Mouse (Mus musculus) E14TG2a.4 (cell line): ENCODE results near the gene Cdk11b.
"Not testable (repeated sequence)": the region's sequence is repeated elsewhere in the genome, so short reads cannot be mapped to it uniquely, and the experiment has no call there.

Experiments used
- H3K27me3 ChIP-seq: 2 replicates; pipeline ENCODE4 v1.6.1; 2014; ENCODE audit warnings: low read length, control low read depth; ENCODE audit not compliant: insufficient read depth
- H3K36me3 ChIP-seq: 2 replicates; pipeline ENCODE4 v1.6.1; 2014; ENCODE audit warnings: low read length, control low read depth; ENCODE audit not compliant: insufficient read depth
- H3K4me1 ChIP-seq: replicated peaks from 2 replicates; pipeline ENCODE4 v1.6.1; 2014; ENCODE audit warnings: low read depth, low read length, control low read depth
- H3K4me3 ChIP-seq: replicated peaks from 2 replicates; pipeline ENCODE4 v1.5.1; 2014; ENCODE audit warnings: mild to moderate bottlenecking, low read length
- H3K9me3 ChIP-seq: 2 replicates; pipeline ENCODE4 v1.6.1; 2014; ENCODE audit warnings: low read length, control low read depth
- CTCF ChIP-seq: conservative IDR thresholded peaks from 2 replicates; pipeline ENCODE4 v1.5.1; 2014; ENCODE audit warnings: low read length
- NANOG ChIP-seq: IDR thresholded peaks from 2 replicates; pipeline ENCODE4 v1.6.1; 2014; ENCODE audit warnings: borderline replicate concordance, low read length, mixed read lengths
- POU5F1 ChIP-seq: IDR thresholded peaks from 2 replicates; pipeline ENCODE4 v1.6.1; 2014; ENCODE audit warnings: low read length, borderline replicate concordance

The Cdk11b gene

DNA sequence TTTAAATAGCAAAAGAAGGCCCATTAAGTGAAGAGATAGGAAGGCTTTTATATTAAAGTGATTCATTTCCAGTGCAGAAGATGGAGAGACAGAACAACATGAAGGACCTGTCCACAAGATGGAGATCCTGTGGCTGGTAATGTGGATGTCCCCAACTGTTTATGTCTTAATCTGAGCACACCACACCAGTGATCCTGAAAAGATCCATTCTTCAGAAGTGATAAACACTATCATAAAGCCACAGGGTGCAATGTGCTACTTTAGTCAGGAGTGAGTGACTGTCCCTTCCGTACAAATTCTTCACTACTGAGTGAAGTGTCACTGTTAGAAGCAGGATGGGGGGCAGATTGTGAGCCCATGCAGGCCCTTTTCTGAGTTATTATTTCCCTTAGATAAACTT lies 21.9 kb upstream of the Cdk11b start:
- H3K36me3 ChIP-seq = peaks cover 51% of the 10 kb centered on the region
- H3K27me3 ChIP-seq = no peaks in the 10 kb centered on the region
- H3K4me1 ChIP-seq = peaks cover 46% of the 10 kb centered on the region
- H3K9me3 ChIP-seq = no peaks in the 10 kb centered on the region
- TF ChIP-seq POU5F1 (no peak), CTCF (no peak), NANOG (no peak)
- H3K4me3 ChIP-seq = peak overlapping the region; percentile 96

DNA sequence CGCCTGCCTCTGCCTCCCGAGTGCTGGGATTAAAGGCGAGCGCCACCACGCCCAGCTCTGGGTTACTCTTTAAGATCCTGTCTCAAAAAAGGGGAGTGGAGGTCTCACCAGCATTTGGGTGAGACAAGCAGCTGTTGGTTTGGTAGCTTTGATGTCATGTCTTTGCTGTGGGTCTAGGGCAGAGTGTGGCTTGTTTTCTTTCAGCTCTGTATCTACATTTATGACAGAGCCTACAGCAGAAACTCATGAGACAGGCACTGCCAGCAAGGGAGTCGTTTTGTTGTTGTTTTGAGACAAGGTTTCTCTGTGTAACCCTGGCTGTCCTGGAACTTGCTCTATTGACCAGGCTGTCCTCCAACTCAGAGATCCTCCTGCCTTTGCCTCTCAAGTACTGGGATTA lies 20.9 kb upstream of the Cdk11b start:
- peaks cover 60% of the 10 kb centered on the region for H3K36me3 ChIP-seq
- H3K27me3 ChIP-seq = no peaks in the 10 kb centered on the region
- no peak overlapping the region for H3K4me3 ChIP-seq
- TF ChIP-seq POU5F1 = no peak
- TF ChIP-seq CTCF = no peak
- TF ChIP-seq NANOG = no peak
- H3K9me3 ChIP-seq = no peaks in the 10 kb centered on the region
- peaks cover 36% of the 10 kb centered on the region for H3K4me1 ChIP-seq

DNA sequence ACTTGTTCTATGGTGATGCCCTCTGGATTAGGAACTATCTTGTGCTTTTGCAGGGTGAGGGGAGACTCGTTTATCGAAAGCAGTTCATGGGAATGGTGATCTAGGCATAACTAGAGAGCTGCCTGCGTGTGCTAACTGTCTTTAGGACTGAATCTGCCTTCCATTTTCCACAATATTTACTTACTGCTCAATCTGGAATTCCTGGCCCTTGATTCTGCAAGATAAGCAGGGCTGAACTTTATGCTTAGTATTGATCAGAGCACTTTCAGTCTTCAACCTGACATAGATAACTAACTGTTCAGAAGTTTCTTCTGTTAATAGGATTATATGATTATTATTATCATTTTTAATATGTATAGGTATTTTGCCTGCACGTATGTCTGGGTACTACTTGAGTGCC lies 19.5 kb upstream of the Cdk11b start:
- Histone ChIP-seq H3K4me3 (no peak overlapping the region), H3K27me3 (no peaks in the 10 kb centered on the region), H3K36me3 (peaks cover 73% of the 10 kb centered on the region), H3K9me3 (no peaks in the 10 kb centered on the region), H3K4me1 (peaks cover 29% of the 10 kb centered on the region)
- TF ChIP-seq NANOG (no peak), POU5F1 (no peak), CTCF (no peak)

DNA sequence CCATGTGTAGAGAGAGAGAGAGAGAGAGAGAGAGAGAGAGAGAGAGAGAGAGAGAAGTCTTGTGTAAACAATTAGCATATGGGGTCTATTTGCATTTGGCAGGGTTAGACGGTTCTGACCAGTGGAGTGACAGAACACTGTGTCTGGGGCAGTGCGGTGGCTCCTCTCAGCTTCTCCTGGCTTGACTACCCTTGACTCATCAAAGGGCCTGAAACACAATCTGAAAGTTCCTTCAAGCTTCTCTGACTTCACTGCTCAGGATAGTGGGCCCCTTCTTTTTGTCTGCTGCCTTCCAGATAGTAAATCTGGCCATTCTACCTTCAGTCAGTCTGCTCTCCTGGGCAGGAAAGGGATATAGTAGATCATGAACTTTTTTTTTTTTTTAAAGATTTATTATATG lies 17.8 kb upstream of the Cdk11b start:
- TF ChIP-seq POU5F1 (no peak), CTCF (no peak), NANOG (no peak)
- peaks cover 88% of the 10 kb centered on the region for H3K36me3 ChIP-seq
- no peaks in the 10 kb centered on the region for H3K27me3 ChIP-seq
- H3K9me3 ChIP-seq = no peaks in the 10 kb centered on the region
- peaks cover 22% of the 10 kb centered on the region for H3K4me1 ChIP-seq
- H3K4me3 ChIP-seq = no peak overlapping the region

DNA sequence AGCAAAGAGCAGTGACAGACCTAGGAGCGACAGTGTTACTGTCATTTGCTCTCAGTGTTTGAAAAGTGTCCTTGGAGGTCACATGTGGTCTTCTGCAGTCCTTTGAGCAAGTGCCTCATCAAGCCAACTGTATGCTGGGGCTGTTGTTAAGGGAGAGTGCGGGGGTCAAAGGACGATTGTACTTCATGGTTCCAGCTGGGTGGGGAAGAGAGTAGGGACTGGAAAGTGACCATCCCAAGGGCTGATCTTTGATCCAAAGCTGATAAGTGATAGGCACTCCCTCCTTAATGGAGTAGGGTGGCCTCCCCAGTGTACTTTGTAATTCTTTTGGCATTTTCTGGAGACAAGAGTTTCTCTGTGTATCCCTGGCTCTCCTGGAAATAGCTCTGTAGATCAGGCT lies 12.8 kb upstream of the Cdk11b start:
- no peaks in the 10 kb centered on the region for H3K9me3 ChIP-seq
- no peak overlapping the region for H3K4me3 ChIP-seq
- TF ChIP-seq CTCF (no peak), POU5F1 (no peak), NANOG (no peak)
- H3K4me1 ChIP-seq = no peaks in the 10 kb centered on the region; the same call in 1 of the 2 replicates
- peaks cover 93% of the 10 kb centered on the region for H3K36me3 ChIP-seq
- H3K27me3 ChIP-seq = no peaks in the 10 kb centered on the region

DNA sequence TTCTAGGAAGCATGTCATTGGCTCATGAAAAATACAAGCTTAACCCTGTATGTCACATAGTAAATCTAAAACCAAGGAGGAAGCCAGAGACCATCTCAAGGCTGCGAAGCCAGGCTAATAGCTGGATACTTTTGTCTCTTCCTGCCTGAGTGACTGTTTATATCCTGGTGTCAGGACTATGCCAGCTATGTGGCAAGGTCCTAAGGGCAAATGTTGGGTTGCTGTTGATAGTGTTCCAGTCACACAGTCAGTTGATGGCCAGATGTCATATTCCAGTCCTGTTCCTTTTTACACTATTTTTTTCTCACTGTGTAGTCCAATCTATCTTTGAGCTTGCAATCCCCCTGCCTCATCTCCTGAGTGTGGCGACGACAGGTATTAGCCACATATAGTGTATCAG lies 11.4 kb upstream of the Cdk11b start:
- Histone ChIP-seq H3K27me3 (no peaks in the 10 kb centered on the region), H3K9me3 (no peaks in the 10 kb centered on the region), H3K4me1 (no peaks in the 10 kb centered on the region), H3K36me3 (peaks cover 95% of the 10 kb centered on the region), H3K4me3 (no peak overlapping the region)
- TF ChIP-seq POU5F1 (no peak), NANOG (no peak), CTCF (no peak)

DNA sequence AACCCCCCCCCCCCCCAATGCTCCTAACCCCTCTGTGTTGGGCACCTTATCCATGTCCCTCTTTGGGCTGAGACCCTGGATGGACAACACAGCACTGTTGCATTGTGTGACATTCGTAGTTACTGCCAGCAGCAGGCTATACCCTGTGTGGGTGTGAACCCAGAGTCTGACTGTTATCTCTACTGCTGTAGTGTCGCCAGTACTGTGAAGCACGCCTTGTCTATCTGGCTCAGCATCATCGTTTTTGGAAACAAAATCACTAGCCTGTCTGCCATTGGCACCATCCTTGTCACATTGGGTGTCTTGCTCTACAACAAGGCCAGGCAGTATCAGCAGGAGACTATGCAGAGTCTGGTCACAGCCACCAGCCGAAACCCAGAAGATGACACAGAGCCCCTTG lies 6.3 kb upstream of the Cdk11b start:
- TF ChIP-seq CTCF = no peak
- TF ChIP-seq POU5F1 = no peak
- no peak for TF ChIP-seq NANOG
- Histone ChIP-seq H3K4me3 (no peak overlapping the region), H3K4me1 (peaks cover 2% of the 10 kb centered on the region), H3K27me3 (no peaks in the 10 kb centered on the region), H3K9me3 (no peaks in the 10 kb centered on the region), H3K36me3 (peaks cover 90% of the 10 kb centered on the region)

DNA sequence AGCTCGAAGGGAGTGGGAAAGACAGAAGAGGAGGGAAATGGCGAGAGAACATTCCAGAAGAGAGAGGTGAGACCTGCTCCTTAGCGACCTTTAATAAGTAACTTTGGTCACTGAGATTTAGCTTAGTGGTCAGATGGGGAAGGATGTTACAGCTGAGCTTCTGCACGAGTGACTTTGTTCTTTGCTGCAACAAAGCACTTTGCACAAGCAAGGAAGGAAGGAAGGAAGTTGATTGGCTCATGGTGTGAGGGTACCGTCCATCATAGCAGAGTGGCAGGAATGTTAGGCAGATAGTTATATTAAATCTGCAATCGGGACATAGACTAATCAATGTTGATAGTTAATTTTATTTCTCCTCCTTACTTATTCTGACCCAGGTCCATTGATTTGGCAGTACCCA lies 5.6 kb downstream of the Cdk11b start:
- TF ChIP-seq CTCF = no peak
- TF ChIP-seq POU5F1 = no peak
- no peak for TF ChIP-seq NANOG
- no peaks in the 10 kb centered on the region for H3K27me3 ChIP-seq
- H3K4me3 ChIP-seq = no peak overlapping the region
- H3K4me1 ChIP-seq = peaks cover 23% of the 10 kb centered on the region
- H3K9me3 ChIP-seq = no peaks in the 10 kb centered on the region
- peaks cover 87% of the 10 kb centered on the region for H3K36me3 ChIP-seq

DNA sequence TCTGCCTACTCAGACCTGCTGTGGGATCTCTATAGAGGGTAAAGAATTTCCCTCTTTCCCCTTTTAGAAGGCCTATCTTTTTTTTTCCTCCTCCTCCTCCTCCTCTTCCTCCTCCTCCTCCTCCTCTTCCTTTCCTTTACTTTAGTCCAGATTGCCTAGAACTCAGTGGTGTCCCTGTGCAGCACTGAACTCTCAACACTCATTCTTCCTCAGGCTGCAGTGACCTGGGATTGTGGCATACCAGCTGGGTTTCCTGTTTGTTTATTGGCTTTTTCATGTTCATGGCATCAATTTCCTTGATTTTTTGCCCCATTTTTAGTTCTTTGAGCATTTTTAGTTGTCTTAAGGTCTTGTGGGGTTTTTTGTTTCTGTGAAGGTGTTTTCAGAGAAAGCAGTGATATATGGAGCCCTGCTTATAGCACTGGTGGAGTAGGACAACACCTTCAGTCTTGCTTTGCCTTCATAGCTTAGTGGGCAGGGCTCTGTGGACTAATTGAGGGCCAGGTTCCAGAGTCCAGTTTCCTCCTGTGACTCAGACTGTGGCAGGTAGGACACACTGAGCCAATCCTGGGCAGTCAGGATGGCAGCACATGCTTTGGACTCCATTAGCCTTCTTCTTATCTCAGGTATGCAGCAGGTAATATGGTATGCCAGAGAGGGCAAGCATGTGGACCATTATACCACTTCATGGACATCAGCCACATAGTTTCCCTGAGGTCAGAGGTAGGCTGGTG lies 11.3 kb downstream of the Cdk11b start:
- no peaks in the 10 kb centered on the region for H3K9me3 ChIP-seq
- H3K36me3 ChIP-seq = peaks cover 98% of the 10 kb centered on the region
- TF ChIP-seq POU5F1 = no peak
- H3K4me1 ChIP-seq = peaks cover 17% of the 10 kb centered on the region
- no peaks in the 10 kb centered on the region for H3K27me3 ChIP-seq
- no peak overlapping the region for H3K4me3 ChIP-seq

DNA sequence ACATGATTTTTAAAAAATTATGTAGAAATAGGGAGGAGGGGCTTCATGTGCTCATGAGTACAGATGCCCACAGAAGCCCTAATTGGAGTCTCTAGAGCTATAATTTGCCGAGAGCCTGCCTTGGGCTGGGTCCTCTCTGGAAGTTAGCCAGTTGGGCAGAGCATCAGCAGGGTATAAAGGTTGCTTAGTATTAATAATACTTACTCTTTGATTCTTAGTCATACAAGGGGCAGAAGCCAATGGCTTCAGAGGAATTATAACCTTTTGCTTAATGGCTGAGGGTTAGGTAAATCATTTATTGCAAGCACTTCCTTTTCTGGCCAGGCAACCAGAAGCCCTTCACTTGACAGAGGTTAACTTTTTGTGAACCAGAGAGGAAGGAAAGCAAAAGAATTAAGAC lies 18.9 kb downstream of the Cdk11b start:
- Histone ChIP-seq H3K9me3 (no peaks in the 10 kb centered on the region), H3K4me3 (no peak overlapping the region), H3K27me3 (no peaks in the 10 kb centered on the region), H3K36me3 (peaks cover 94% of the 10 kb centered on the region), H3K4me1 (peaks cover 11% of the 10 kb centered on the region)
- TF ChIP-seq NANOG (no peak), CTCF (0 out of 2 replicates have a peak, but pooled peaks have one; percentile 3), POU5F1 (no peak)

DNA sequence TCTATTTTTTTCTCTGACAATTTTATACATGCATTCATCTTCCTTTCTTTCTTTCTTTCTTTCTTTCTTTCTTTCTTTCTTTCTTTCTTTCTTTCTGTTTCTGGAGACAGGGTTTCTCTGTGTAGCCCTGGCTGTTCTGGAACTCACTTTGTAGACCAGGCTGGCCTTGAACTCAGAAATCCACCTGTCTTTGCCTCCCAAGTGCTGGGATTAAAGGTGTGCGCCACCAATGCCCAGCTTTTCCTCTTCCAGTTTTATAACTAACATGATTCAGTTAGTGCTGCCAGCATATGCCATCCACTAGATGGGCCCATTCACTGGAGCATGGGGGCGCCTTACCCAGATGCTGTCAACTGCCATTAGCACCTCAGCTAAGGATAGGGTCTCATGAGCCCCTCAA lies 20.7 kb downstream of the Cdk11b start, which contains the start of gene Gm10563:
TSS of gene Gm10563 (minus strand) at position 101 of the 400 bp plus-strand sequence.
- not testable (repeated sequence) for H3K9me3 ChIP-seq, H3K27me3 ChIP-seq, H3K4me3 ChIP-seq
- peaks cover 95% of the 10 kb centered on the region for H3K36me3 ChIP-seq
- H3K4me1 ChIP-seq = peaks cover 17% of the 10 kb centered on the region
